Mouse (Mus musculus) C2C12 (cell line): ENCODE data around the gene Tceal5.

Experiments used
- CEBPB ChIP-seq: IDR thresholded peaks from one replicate; pipeline ENCODE4 v1.6.1; 2011; ENCODE audit warnings: low read depth, mild to moderate bottlenecking, control low read depth, moderate library complexity
- CTCF ChIP-seq: IDR thresholded peaks from one replicate; pipeline ENCODE4 v1.5.1; 2011; ENCODE audit not compliant: control insufficient read depth, insufficient read depth, insufficient read length
- MAX ChIP-seq: IDR thresholded peaks from one replicate; pipeline ENCODE4 v1.6.1; 2011; ENCODE audit warnings: mild to moderate bottlenecking, control low read depth

- TF ChIP-seq CTCF: no peak
- no peak for TF ChIP-seq CEBPB
- no peak for TF ChIP-seq MAX
These were observed 20.0 kb upstream of the Tceal5 start for GRCm38 (mm10) chrX:136223714-136224113.
